Mouse (Mus musculus): ENCODE data around the gene Prss57.

GRCm38 (mm10) chr10:79840091-79840490 is 49.3 kb upstream of the Prss57 start:
- TF ChIP-seq CTCF (IDR thresholded peaks at IDR 0.05; ENCODE audit: extremely low read depth, insufficient read depth, low read length) (no peak), POLR2A (IDR thresholded peaks at IDR 0.05; ENCODE audit: extremely low read depth, insufficient read depth, low read length) (no peak)
